Mouse (Mus musculus) kidney, adult 18-20 months (tissue): ENCODE results near the gene Ctsz.

Source experiments
- DNase-seq: peaks from one replicate; pipeline ENCODE4 v3.0.0; 2021

Ctsz gene

DNA sequence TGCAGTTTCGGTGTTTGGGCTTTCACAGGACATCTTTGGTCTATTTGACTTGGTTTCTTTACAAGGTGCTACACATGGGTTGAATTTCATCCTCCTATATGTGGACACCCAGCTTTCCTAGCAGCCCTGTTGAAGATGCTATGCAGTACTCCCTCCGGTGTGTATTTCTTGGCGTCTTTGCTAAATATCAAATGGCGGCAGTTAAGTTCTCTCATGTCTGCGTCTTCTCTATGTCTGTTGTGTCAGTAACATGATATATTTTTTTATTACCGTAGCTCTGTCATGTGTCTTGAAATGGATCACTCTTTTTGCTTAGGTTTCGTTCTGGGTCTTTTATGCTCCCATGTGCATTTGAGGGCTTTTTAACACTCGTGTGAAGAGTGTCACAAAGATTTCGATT is 57.8 kb downstream of the Ctsz start:
- no peak for DNase-seq
